Mouse (Mus musculus) cerebellum, adult 11 months (tissue): ENCODE results near the gene Pcbp3.
A peak's percentile ranks its signal among the peaks of the same experiment; 100 is the strongest.

Source experiments
- DNase-seq: peaks from one replicate; pipeline ENCODE4 v3.0.0; 2022

The Pcbp3 gene

GRCm38 (mm10) chr10:76924441-76924840 is 37.2 kb downstream of the Pcbp3 start:
- no peak for DNase-seq

- no peak for DNase-seq
Measured at GRCm38 (mm10) chr10:76918086-76918485, 43.6 kb downstream of the Pcbp3 start.

DNA sequence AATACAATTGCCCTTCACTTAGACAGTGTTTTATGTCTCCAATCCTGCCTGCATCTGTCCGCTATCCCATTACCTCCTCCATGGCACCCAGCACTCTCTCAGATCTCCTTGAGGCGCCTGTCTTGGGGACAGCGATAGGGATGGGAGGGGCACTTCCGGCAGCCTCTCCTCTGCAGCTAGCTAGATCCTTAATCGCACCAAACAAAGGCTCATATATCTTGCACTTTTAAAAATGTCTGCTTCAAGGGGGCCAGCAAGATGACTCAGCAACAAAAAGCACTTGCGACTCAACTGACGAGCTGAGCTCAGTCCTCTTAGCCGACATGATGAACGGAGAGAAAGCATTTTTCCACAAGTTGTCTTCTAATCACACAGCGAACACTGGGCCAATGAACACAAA is 55.3 kb downstream of the Pcbp3 start:
- no peak for DNase-seq

DNA sequence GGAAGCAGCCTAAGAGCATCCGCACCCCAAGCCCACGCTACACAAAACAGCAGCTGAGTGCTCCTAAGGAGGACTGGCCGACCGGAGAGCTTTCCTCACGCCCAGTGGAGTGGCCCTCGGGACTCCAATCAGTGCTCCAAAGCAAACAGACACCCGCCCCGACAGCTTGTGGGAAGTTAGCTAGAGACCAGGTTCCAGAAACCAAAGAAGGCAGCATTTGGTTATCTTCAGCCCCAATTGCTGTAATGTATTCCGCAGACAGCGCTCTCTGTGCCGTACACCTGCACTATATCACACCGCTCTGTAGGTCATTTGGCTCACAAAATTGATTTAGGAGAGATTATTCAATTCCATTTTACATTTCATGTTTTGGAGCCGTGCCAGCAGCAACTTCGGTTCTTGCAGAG is 55.7 kb downstream of the Pcbp3 start:
- DNase-seq, result no peak

- no peak for DNase-seq
Measured at GRCm38 (mm10) chr10:76903694-76904093, 58.0 kb downstream of the Pcbp3 start.

GRCm38 (mm10) chr10:76903099-76903498 is 58.6 kb downstream of the Pcbp3 start:
- DNase-seq, result no peak

- peak; percentile 33 for DNase-seq
Measured at GRCm38 (mm10) chr10:76902588-76902987, 59.1 kb downstream of the Pcbp3 start.

GRCm38 (mm10) chr10:76898428-76898827 is 63.3 kb downstream of the Pcbp3 start:
- no peak for DNase-seq

- DNase-seq, result no peak
Measured at GRCm38 (mm10) chr10:76891456-76891855, 70.2 kb downstream of the Pcbp3 start.

DNA sequence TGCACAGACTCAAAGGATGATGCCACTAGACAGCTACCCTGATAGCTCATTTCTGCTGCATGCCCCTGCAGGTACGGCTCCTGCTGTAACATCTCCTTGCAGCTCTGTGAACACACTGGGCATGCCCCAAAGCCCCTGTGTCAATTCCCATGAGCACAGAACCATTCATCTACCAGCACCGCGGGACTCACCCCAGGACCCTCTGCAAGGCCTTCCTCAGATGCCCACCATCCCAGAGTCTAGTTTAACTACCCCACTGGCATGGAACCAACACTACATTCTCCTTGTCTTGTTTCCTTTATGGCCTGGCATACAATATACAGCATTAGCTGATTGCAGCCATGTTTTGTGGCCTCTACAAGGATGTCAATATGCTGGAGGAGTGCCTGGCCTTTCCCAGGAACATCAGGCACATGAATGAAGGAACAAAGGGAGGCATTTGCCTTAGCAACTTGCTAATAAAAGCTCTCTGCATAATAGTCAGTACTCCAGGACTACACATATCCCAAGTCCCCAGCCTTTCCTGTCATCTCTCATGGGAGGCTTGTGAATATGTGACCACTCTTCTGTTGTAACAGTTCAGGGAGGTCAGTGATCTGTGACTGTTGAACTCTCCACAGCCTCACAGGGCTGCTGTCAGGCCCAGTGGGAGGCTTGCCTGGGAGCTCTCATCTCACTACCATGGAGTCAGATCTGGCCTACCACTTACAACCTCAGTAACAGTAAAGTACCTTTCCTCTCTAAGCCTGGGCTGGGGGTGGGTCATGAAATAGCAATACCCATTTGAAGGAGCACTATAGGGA is 78.0 kb downstream of the Pcbp3 start:
- DNase-seq, result peak; percentile 29

DNA sequence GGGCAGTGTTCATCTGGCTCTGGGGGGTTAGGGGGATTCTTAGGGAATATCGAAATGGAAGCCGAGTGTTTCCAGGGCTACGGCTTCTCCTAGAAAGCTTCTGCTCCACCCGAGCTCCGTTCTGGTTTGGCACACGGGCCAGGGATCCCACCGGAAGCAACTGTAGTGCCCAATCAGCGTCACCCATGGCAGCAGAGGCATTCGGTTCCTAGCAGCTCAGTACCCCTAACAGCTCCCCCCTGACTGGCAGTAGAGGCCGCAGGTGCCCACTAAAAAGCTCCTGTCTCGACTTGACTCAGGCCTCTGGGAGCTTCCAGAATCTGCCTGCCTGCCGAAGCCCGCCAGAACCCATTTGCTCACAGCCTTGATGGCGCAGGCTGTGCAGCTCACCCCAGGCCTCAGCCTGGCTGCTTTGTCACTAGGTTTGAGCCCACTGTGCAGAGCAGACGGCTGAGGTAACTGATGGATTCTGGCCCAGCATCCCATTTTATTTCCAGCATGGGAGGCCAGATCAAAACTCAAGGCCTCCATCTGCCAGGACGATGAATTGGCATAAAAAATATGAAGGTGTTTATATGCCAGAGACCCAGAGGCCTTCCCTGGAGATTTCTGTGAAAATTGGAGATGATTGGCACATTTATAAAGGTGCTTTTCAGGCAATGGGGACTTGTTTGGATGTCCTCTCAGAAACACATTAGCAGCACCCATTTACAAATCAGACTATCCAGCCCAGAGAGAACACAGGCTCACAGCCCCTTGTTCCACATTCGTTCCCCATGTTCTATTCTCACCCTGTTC is 78.8 kb downstream of the Pcbp3 start:
- peak; percentile 78 for DNase-seq

DNA sequence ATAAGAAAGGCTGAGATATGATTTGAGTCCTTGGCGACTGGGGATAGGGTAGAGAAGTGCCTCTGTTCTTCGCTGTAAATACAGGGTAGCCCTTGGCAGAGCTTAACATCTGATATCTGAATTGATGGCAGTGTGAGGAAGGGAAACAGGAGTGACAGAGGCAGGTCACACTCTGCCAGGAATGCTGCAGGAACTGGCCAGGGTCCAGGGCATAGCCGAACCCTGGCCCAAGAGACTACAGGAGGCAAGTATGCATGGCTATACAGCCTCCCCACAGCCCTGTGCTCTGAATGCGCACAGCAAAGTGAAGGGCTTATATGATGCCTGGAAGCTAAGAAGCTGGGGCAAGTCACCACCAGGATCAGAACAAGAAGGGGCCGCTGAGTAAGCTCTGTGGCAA is 79.8 kb downstream of the Pcbp3 start:
- DNase-seq, result peak; percentile 62

- no peak for DNase-seq
Measured at GRCm38 (mm10) chr10:76875310-76875709, 86.4 kb downstream of the Pcbp3 start.

DNA sequence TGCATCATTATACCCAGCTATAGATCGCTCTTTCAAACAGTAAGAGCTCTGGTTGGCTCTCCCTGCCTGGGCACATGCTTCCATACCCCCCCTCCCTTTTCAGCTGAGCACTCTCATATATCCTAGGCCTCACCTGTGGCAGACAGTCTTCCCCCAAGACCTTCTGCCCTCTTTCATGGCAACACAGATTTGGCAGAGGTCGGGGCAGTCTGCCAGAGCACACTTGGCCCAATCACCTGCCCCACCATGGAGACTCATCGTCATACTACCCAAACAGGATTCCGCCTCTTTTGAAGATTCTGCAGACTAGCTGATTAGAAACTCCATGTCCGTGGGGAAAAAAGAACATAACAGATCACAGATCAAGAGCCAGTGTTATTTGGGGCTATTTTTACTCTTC is 86.8 kb downstream of the Pcbp3 start:
- DNase-seq, result no peak

- no peak for DNase-seq
Measured at GRCm38 (mm10) chr10:76874398-76874797, 87.3 kb downstream of the Pcbp3 start.

DNA sequence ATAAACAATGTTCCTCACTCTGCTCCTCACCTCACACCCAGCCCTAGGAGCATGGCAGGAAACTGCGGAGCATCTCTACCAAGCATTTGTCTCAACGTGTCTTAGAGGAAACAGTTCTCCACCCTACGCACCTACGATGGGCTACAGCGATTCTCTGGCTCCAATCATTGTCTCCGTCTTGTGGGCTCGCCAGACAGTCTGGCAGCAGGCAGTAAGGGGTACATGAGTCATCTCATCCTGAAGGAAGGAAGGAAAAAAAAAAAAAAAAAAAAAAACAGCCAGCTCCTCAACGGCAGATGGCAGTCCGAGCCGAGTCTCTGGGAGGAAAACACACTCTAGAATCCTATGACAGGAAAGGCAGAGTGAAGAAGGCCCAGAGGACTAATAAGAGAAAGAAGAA is 87.7 kb downstream of the Pcbp3 start:
- peak; percentile 50 for DNase-seq

DNA sequence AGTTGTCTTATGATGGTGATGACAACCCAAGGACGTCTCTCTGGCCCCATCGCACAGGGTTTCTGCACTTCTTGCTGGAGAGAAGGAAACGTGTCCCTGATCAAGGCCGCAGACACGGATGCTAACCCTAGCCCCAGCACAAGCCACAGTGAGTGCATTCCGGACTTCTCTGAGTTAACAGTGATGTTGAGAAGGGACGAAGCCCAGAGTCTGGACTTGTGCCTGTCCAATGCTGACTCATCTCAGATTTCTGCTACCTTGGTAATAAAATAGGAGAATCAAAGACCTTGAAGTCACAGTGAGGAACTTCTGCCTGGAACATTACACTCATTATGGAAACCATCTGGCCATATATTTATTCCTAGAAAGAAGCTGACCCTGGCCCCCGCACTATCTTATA is 89.0 kb downstream of the Pcbp3 start:
- DNase-seq, result no peak

GRCm38 (mm10) chr10:76865936-76866335 is 95.8 kb downstream of the Pcbp3 start:
- DNase-seq, result no peak

DNA sequence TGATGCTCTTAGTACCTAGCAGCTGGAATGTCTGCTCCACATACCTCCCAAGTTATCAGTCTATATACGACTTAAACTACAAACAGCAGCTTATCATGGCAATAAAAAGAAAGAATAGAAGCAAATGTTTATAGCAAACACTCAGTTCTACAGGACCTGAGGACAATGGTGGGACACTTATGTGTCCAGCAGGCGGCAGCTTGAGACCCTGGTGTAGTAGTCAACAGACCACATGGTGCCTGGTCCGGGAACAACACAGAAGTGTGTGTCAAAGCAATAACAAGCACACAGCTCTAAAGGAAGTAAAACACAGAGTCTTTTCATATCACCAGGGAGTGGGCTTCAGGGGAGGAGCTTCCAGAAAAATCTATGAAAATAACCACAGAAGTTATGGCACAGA is 100.7 kb downstream of the Pcbp3 start:
- no peak for DNase-seq

DNA sequence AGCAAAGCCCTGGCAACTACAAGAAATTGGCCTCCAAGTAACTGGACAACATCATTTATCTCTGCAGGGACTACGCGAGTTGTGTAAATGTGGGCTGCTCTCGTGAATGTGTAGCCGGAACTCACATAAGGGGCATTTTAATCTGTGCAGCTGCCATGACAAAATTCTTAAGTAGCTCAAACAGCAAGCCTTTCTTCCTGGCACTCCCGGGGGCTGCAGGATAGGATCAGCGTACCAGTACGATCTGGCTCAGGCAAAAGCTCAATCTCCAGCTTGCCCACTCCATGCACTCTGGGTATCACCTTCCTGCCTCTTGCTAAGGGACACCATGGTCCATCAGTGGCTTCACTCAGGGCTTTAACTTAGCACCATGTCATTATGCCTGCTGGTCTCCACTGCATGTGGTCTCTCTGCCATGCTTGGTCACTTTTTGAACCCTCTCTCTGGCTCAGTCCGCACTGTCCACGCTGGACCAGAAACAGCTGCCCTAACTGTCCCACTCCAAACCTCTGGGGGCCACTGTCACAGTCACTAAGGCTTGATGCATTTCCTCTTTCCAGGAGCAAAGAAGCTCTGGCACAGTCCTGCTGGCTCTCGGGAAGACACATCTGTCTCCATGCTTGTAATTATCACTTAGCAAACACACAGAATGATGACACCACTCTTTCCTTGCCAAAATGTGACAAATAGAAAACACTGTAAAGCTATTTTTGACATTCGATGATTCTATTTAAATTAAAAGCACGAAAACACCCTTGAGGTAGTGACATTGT is 102.1 kb downstream of the Pcbp3 start:
- DNase-seq, result no peak

DNA sequence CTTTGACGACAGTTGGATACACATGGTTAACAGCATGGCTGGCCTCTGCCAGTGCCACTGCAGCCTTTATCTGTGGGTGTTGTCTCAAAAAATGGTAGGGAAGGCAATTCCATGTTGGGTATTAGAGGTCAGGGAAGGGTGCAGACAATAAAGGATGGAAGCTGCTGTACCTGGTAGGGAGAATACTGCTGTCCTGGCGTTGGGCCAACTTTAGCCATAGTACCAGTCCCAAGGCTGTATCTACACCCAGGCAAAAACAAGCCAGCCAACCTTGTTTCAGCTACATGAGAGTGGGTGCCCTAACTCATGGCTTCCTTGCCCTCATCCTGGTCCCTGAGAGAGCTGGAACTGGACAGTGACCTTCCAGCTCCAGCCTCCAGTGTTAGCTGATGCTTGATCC is 103.8 kb downstream of the Pcbp3 start:
- no peak for DNase-seq

- DNase-seq, result no peak
Measured at GRCm38 (mm10) chr10:76846480-76846879, 115.2 kb downstream of the Pcbp3 start.

GRCm38 (mm10) chr10:76844901-76845300 is 116.8 kb downstream of the Pcbp3 start:
- no peak for DNase-seq

DNA sequence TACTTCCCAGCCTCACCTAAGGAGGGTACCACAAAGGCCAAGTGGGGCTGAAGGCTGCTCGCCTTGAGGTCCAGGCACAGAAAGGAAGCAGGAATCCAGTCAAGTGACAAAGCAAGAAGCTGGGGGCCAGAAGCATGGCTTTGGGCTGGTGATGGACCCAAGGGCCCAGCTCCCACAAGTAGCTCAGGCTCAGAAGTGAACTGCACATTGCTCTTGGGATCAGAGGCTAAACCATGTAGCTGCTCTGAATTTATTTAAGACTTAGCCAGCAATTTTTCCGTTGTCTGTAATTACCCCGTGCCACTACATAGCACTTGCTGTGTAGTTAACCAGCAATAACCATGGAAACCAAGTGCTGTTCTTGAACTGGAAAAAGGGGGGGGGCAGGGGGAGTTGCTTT is 117.3 kb downstream of the Pcbp3 start:
- no peak for DNase-seq
